Mouse (Mus musculus) embryonic facial prominence, embryonic 14.5 days (tissue): ENCODE measurements at regions not wholly inside any gene's neighbourhood (a gene's known extent, or its start where the extent isn't known, plus 50 kb on each side); places are given as distances from the start of the nearest gene placed in this dataset.
A peak's percentile ranks its signal among the peaks of the same experiment; 100 is the strongest.

Experiments
- ATAC-seq: fragments of 200-750 bp; cut with Nextera tagmentation; 2 replicates; pipeline ENCODE4 v1.8.0; 2017; ENCODE audit warnings: low read depth, moderate number of reproducible peaks, moderate TSS enrichment
- DNase-seq: peaks from one replicate; pipeline ENCODE4 v3.0.0-alpha.2; 2015; ENCODE audit warnings: low spot score
- H3K27ac ChIP-seq: fragments of 300-500 bp; sonication (generic); replicated peaks from 2 replicates; pipeline ENCODE4 v1.5.1; 2014; ENCODE audit warnings: low read depth, mild to moderate bottlenecking, low read length, moderate library complexity
- H3K27me3 ChIP-seq: fragments of 300-500 bp; sonication (generic); replicated peaks from 2 replicates; pipeline ENCODE4 v1.6.1; 2014; ENCODE audit warnings: low read length; ENCODE audit not compliant: control insufficient read depth, insufficient read depth
- H3K36me3 ChIP-seq: fragments of 300-500 bp; sonication (generic); 2 replicates; pipeline ENCODE4 v1.6.1; 2014; ENCODE audit warnings: low read length, mixed read lengths; ENCODE audit not compliant: control insufficient read depth, insufficient read depth
- H3K4me1 ChIP-seq: fragments of 300-500 bp; sonication (generic); 2 replicates; pipeline ENCODE4 v1.6.1; 2014; ENCODE audit warnings: antibody characterized with exemption, low read length; ENCODE audit not compliant: control insufficient read depth, insufficient read depth
- H3K4me2 ChIP-seq: fragments of 300-500 bp; sonication (generic); 2 replicates; pipeline ENCODE4 v1.6.1; 2014; ENCODE audit warnings: low read depth, mild to moderate bottlenecking, low read length, moderate library complexity, mixed read lengths
- H3K4me3 ChIP-seq: fragments of 300-500 bp; sonication (generic); 2 replicates; pipeline ENCODE4 v1.5.1; 2014; ENCODE audit warnings: low read depth, mild to moderate bottlenecking, low read length
- H3K9ac ChIP-seq: fragments of 300-500 bp; sonication (generic); 2 replicates; pipeline ENCODE4 v1.6.1; 2014; ENCODE audit warnings: low read depth, mild to moderate bottlenecking, low read length, moderate library complexity, mixed read lengths
- H3K9me3 ChIP-seq: fragments of 300-500 bp; sonication (generic); 2 replicates; pipeline ENCODE4 v1.6.1; 2016; ENCODE audit warnings: low read length; ENCODE audit not compliant: control insufficient read depth
- WGBS: fragments of 180-500 bp; shearing (Covaris S2); extraction: QIAGEN DNeasy Blood & Tissue Kit; methylation state at CpG from one replicate; pipeline ENCODE4 v1.1.7; 2014; 5-methylcytosine and 5-hydroxymethylcytosine counted together

DNA sequence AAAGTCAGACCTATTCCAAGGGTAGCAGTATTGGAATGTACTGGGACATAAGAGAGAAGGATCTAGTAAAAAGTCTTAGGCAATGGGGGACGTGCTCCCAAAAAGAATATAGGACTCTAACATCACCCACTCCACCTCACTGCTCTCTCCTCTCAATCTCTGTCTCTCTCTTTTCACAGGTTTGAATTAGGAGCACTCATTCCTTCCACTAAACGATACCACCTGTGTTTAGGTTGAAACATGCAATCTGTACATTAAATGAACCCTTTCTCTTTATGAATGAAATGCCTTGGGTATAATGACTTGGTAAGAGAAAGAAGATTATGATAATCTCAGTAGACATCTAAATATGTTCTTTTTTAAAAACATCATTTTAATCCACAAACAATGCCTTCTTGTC lies 129.4 kb downstream of the Zpld1 start:
- no peaks in the 10 kb centered on the region for H3K36me3 ChIP-seq
- no peak for DNase-seq
- no peak overlapping the region for H3K9ac ChIP-seq
- H3K4me1 ChIP-seq: no peaks in the 10 kb centered on the region
- no peak overlapping the region for H3K4me2 ChIP-seq
- H3K9me3 ChIP-seq: no peaks in the 10 kb centered on the region
- 50% methylated on average over 2 of the region's 2 CpGs for WGBS
- no peak for ATAC-seq
- no peak overlapping the region for H3K27ac ChIP-seq
- H3K27me3 ChIP-seq: no peaks in the 10 kb centered on the region
- no peak overlapping the region for H3K4me3 ChIP-seq

DNA sequence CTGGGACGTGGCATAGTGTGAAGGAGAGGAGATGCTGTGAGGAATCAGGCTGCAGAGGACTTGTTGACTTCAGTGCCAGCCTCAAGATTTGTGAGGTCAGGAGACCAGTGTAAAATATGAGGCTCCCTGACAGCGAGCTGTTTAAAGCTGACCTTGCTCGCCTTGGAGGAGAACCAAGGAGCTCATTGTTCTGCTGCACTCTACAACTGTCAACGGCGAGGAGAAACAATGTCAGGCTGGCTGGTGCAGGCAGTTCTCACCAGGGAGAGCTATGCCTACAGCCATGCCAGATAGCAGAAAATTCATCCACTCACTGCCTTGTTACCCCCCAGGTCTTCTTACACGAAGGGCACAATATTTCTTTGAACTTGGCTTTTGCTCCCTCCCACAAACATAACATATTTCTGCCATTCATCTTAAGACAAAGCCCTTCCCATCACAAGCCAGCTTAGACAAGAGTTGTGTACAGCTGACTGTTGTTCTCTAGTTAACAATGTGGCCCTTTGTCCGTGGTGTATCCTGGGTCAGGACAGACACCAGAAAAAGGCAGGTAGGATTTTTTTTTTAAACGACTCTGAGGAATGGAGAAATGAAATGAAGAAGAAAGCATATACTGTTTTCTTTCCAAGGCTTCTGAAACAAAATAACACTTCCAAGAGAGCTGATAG lies 131.5 kb downstream of the Zpld1 start:
- DNase-seq (no peak), ATAC-seq (no peak)
- 45% methylated on average over 8 of the region's 8 CpGs for WGBS

DNA sequence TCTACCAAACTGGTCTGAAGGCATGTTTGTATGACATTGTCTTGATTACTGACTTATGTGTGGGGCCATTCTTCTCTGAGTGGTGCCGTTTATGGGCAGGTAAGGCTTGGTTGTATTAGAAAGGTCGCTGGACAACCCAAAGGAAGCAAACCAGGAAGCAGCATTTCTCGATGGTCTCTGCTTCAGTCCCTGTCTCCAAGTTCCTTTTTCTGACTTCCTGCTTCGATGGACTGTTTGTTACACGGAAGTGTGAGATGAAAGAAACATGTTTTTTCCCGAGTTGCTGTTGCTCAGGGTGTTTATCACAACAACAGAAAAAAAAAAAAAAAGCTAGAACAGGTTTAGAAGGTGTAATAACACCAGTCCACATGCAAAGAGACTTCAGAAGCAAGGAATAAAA lies 134.9 kb downstream of the Zpld1 start:
- H3K9ac ChIP-seq: no peak overlapping the region
- no peak overlapping the region for H3K4me2 ChIP-seq
- no peaks in the 10 kb centered on the region for H3K27me3 ChIP-seq
- H3K9me3 ChIP-seq: no peaks in the 10 kb centered on the region
- no peaks in the 10 kb centered on the region for H3K36me3 ChIP-seq
- 77% methylated on average over 6 of the region's 6 CpGs for WGBS
- no peak for ATAC-seq
- H3K27ac ChIP-seq: no peak overlapping the region
- H3K4me3 ChIP-seq: no peak overlapping the region
- no peaks in the 10 kb centered on the region for H3K4me1 ChIP-seq
- no peak for DNase-seq

More for the DNA sequence above, 131.5 kb downstream of the Zpld1 start:
- Histone ChIP-seq H3K36me3 (no peaks in the 10 kb centered on the region), H3K27me3 (no peaks in the 10 kb centered on the region), H3K9me3 (no peaks in the 10 kb centered on the region), H3K27ac (no peak overlapping the region), H3K4me2 (no peak overlapping the region), H3K9ac (no peak overlapping the region), H3K4me1 (no peaks in the 10 kb centered on the region), H3K4me3 (no peak overlapping the region)

DNA sequence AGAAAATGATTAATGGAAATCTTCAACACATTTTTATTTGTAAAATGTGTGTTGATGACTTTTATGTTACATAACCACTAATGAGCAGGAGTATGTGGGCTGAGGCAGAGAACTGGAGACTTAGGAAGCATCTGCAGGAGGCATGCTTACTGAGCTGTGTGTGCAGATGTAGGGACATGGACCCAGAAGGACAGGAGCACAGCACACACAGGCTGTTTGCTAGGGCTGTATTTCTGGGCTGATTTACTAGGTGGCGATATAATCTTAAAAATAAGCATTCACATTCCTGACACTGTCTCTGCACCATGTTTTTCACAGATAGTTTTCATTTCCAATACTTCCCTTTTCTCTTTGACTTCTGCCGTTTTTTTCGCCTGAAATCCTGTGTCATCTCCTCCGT lies 146.1 kb downstream of the Zpld1 start:
- DNase-seq (peak; percentile 68), ATAC-seq (no peak)
- no peaks in the 10 kb centered on the region for H3K36me3 ChIP-seq
- no peaks in the 10 kb centered on the region for H3K4me1 ChIP-seq
- H3K9ac ChIP-seq: no peak overlapping the region
- H3K4me2 ChIP-seq: no peak overlapping the region
- H3K27ac ChIP-seq: no peak overlapping the region
- no peak overlapping the region for H3K4me3 ChIP-seq
- no peaks in the 10 kb centered on the region for H3K27me3 ChIP-seq
- no peaks in the 10 kb centered on the region for H3K9me3 ChIP-seq
- WGBS: 29% methylated on average over 4 of the region's 4 CpGs

DNA sequence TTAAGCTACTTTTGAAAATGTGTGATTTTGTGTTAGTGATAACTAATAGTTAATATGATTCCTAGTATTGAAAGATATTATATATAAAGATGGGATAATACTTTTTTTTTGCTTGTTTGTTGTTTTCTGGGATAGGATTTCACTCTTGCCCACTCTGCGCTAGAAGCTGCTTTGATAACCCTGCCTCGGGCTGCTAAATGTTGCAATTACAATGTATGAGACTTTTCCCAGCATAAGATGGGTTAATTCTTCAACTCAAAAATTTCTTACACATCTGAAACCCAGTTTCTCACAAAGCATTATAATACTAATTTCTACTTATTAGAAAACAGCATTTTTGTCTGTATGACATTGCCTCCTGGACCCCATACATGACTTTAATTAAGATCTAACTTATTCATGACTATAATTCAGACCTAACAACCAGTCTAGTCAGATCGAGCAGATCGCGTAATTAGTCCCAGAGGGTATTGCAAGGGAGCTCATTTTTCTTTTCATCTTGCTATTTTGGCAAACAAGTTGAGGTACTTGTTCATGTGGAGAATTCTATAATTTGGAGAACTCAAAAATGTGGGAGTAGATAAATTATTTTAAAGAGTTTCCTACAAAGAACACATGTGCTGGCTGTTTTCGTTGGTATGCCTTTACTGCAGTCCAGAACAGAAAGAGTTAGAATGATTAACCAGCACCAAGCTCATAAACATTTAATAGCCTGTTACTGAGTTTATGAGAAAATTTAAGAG lies 155.2 kb downstream of the Zpld1 start:
- H3K4me3 ChIP-seq: no peak overlapping the region
- DNase-seq (peak; percentile 40), ATAC-seq (no peak)
- no peaks in the 10 kb centered on the region for H3K27me3 ChIP-seq
- H3K9me3 ChIP-seq: no peaks in the 10 kb centered on the region
- no peaks in the 10 kb centered on the region for H3K36me3 ChIP-seq
- no peak overlapping the region for H3K4me2 ChIP-seq
- WGBS: 48% methylated on average over 6 of the region's 6 CpGs
- no peak overlapping the region for H3K9ac ChIP-seq
- no peaks in the 10 kb centered on the region for H3K4me1 ChIP-seq
- H3K27ac ChIP-seq: no peak overlapping the region

DNA sequence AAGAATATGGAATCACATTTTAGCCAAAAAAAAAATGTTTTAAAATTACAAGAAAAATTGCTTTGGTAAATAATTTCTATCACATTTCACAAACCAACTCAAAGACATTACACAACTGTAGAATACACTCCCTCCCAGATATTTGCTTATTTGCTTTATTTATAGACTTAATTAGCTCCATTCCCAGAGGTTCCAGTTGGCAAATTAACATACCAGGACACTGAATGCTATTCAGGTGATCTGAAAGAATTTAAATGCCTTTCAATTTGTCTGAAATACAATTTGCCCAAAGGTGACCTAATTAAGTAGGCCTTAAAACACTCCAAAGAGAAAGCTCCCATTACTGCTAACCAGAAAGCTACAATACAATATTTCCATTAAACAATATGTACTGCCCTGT lies 162.8 kb downstream of the Zpld1 start:
- no peak overlapping the region for H3K9ac ChIP-seq
- no peaks in the 10 kb centered on the region for H3K36me3 ChIP-seq
- no peak overlapping the region for H3K4me2 ChIP-seq
- H3K27me3 ChIP-seq: no peaks in the 10 kb centered on the region
- H3K27ac ChIP-seq: no peak overlapping the region
- H3K4me3 ChIP-seq: no peak overlapping the region
- DNase-seq (no peak), ATAC-seq (no peak)
- no peaks in the 10 kb centered on the region for H3K4me1 ChIP-seq
- H3K9me3 ChIP-seq: no peaks in the 10 kb centered on the region

DNA sequence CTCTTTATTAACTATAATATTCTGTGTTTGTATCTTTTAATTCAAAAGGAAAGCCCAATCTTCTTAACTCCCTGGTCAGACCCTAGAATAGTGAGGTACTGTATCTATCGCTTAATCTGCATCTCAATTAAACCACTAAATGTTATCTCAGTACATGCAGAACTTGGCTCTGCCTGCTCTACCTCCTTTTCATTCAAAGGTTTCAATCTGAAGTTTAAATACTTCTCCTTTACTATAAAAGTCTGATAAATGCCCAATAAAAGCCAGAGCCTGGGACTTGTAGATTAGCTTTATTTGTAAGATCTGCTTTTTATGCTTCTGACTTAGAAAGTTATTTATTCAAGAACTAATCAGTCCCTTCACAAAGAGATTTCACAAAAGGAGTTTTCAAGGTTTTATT lies 200.1 kb downstream of the Zpld1 start:
- ATAC-seq: no peak
- 94% methylated on average over 1 of the region's 1 CpGs for WGBS

DNA sequence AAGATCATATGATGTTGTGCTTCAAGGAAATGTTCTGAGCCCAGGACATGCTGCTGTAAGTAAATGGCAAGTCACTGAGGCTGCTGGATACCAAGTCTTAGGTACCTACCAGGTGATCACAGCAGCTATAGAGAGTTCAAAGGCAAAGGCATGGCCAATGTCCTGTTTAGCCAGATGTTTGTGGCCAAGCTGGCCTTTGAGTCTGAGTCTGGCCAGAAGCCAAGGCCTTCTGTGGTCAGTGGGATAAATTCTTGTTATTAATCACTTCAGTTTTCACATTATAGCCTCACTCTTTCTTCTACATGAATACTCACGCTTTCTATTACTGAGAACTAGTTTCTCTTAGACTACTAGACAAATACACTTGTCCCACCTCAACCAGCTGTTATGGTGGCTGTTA lies 210.3 kb downstream of the Zpld1 start:
- Histone ChIP-seq H3K9me3 (no peaks in the 10 kb centered on the region), H3K4me2 (no peak overlapping the region), H3K27ac (no peak overlapping the region), H3K9ac (no peak overlapping the region), H3K4me3 (no peak overlapping the region), H3K36me3 (no peaks in the 10 kb centered on the region), H3K4me1 (no peaks in the 10 kb centered on the region), H3K27me3 (no peaks in the 10 kb centered on the region)
- DNase-seq (no peak), ATAC-seq (no peak)
- 87% methylated on average over 1 of the region's 1 CpGs for WGBS

More for the DNA sequence above, 200.1 kb downstream of the Zpld1 start:
- no peak overlapping the region for H3K27ac ChIP-seq
- H3K4me2 ChIP-seq: no peak overlapping the region
- DNase-seq: no peak
- H3K4me1 ChIP-seq: no peaks in the 10 kb centered on the region
- no peak overlapping the region for H3K9ac ChIP-seq
- no peaks in the 10 kb centered on the region for H3K27me3 ChIP-seq
- no peak overlapping the region for H3K4me3 ChIP-seq
- no peaks in the 10 kb centered on the region for H3K36me3 ChIP-seq
- no peaks in the 10 kb centered on the region for H3K9me3 ChIP-seq

DNA sequence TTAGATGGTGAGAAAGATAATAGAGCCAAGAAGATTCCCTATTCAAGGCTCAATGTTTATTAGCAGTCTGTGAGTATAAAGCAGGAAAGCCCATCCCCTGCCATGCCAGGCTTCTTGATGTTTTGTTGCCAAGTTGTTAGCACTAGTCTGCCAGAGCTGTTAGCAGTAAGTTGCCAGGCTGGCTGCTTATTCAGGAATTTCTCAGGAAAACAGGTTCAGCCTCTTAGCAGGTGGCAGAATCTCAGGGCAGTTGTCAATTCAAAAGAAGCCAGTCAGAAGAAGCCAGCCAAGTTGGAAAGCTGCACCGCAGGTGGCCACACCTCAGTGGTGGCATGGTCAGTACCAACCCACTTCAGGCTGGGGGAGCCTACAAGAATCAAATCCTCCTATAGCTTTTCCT lies 221.6 kb downstream of the Zpld1 start:
- H3K4me3 ChIP-seq: no peak overlapping the region
- H3K9ac ChIP-seq: no peak overlapping the region
- no peaks in the 10 kb centered on the region for H3K9me3 ChIP-seq
- no peak overlapping the region for H3K4me2 ChIP-seq
- ATAC-seq: no peak
- DNase-seq: no peak
- H3K36me3 ChIP-seq: no peaks in the 10 kb centered on the region
- H3K27me3 ChIP-seq: no peaks in the 10 kb centered on the region
- H3K4me1 ChIP-seq: no peaks in the 10 kb centered on the region
- WGBS: 60% methylated on average over 1 of the region's 1 CpGs
- no peak overlapping the region for H3K27ac ChIP-seq
